Mouse (Mus musculus): ENCODE measurements around the gene Mmp27. TPM values are rescaled to one million over a fixed set of nuclear protein-coding genes. Genes with fewer than 3 reads are reported as not detected.

Mmp27 gene
- polyA plus RNA-seq (2021): 1.6 TPM

DNA sequence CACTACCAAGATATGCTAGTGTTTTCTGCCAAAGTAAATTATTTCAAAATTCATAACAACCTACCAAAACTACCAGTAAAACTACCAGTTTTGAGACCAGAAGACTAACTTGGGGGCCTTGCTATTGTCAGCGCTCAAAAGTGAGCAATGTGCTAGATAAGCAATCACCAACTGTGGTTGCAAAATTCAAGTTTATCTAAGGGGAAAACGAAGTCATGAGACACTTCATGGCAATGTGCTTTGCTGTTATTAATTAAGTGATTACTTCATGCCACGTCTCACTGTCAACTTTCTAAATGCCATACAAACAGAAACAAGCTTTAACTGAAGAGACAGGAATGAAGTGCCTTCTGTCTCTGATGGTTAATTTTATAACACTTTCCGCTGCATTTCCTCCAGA lies at the start of gene Mmp27:
Gene Mmp27 (plus strand): TSS at position 235 of the 400 bp plus-strand sequence.
- in situ Hi-C loops (cut with MboI; ENCODE audit: low pct_unique_long_range_greater_than_20kb): no loop called here
- POLR2A ChIA-PET: no interaction called here
- no peak for TF ChIP-seq CTCF (IDR thresholded peaks at IDR 0.05)
- CTCF ChIA-PET: interaction anchor here (4.7 kb wide), 1 partner anchor 24 kb away, joined by 20 read pairs; no protein-coding TSS in a partner anchor
- H3K27me3 ChIP-seq: no peaks in the 10 kb centered on the region
- no peak for ATAC-seq
- no peak for DNase-seq (ENCODE audit: low read depth, low spot score)

GRCm38 (mm10) chr9:7526255-7526940 lies 44.8 kb upstream of the Mmp27 start:
- H3K27me3 ChIP-seq: no peaks in the 10 kb centered on the region
- peak; percentile 8 for TF ChIP-seq CTCF (IDR thresholded peaks at IDR 0.05)
- in situ Hi-C loops (cut with MboI; ENCODE audit: low pct_unique_long_range_greater_than_20kb): no loop called here
- CTCF ChIA-PET: interaction anchor here (1.2 to 1.8 kb wide), 3 partner anchors 10 to 19 kb away, joined by 3 to 7 read pairs (median 5); no protein-coding TSS in a partner anchor
- ATAC-seq: peak; percentile 94
- peak; percentile 85 for DNase-seq (ENCODE audit: low read depth, low spot score)
- POLR2A ChIA-PET: no interaction called here

- CTCF ChIA-PET: interaction anchor here (1.2 to 1.5 kb wide), 2 partner anchors 17 to 51 kb away, joined by 3 to 4 read pairs; no protein-coding TSS in a partner anchor
- no peaks in the 10 kb centered on the region for H3K27me3 ChIP-seq
- no peak for TF ChIP-seq CTCF (IDR thresholded peaks at IDR 0.05)
- in situ Hi-C loops (cut with MboI; ENCODE audit: low pct_unique_long_range_greater_than_20kb): no loop called here
- DNase-seq (ENCODE audit: low read depth, low spot score) (no peak), ATAC-seq (no peak)
- POLR2A ChIA-PET: no interaction called here
Measured at GRCm38 (mm10) chr9:7542763-7543162, 28.4 kb upstream of the Mmp27 start.

- H3K27me3 ChIP-seq: no peaks in the 10 kb centered on the region
- in situ Hi-C loops (cut with MboI; ENCODE audit: low pct_unique_long_range_greater_than_20kb): no loop called here
- POLR2A ChIA-PET: no interaction called here
- CTCF ChIA-PET: interaction anchor here (0.9 to 1.6 kb wide), 3 partner anchors 18 to 207 kb away, joined by 3 to 5 read pairs (median 5); no protein-coding TSS in a partner anchor
- ATAC-seq (no peak), DNase-seq (ENCODE audit: low read depth, low spot score) (no peak)
- TF ChIP-seq CTCF (IDR thresholded peaks at IDR 0.05): no peak
Measured at GRCm38 (mm10) chr9:7544923-7545457, 26.2 kb upstream of the Mmp27 start.

DNA sequence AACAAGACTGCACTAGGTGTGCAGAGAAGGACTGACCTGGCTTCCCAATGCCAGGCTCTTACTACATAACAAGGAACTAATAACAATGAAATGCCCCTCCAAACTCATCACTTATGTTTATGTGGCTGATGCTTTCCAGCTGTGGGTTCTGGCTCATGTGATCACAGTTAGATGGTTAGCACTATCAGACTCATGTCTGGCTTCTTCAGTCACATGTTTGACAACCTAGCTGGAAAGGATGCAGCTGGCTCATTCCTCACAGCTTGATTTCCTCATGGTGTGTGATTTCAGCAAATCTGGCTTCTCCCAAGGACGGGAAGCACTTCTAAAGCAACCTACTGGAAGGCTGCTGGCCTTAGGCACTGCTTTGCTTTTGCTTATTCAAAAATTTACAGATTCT lies 25.7 kb upstream of the Mmp27 start:
- H3K27me3 ChIP-seq: no peaks in the 10 kb centered on the region
- no peak for ATAC-seq
- no peak for TF ChIP-seq CTCF (IDR thresholded peaks at IDR 0.05)
- ChIA-PET POLR2A (no interaction called here), CTCF (interaction anchor here (0.9 to 1.6 kb wide), 3 partner anchors 19 to 207 kb away, joined by 3 to 5 read pairs (median 5); no protein-coding TSS in a partner anchor)
- DNase-seq (ENCODE audit: low read depth, low spot score): no peak
- in situ Hi-C loops (cut with MboI; ENCODE audit: low pct_unique_long_range_greater_than_20kb): no loop called here

- ChIA-PET POLR2A (no interaction called here), CTCF (interaction anchor here (1.2 to 1.6 kb wide), 2 partner anchors 19 to 50 kb away, joined by 5 read pairs; no protein-coding TSS in a partner anchor)
- TF ChIP-seq CTCF (IDR thresholded peaks at IDR 0.05): no peak
- in situ Hi-C loops (cut with MboI; ENCODE audit: low pct_unique_long_range_greater_than_20kb): no loop called here
- ATAC-seq (no peak), DNase-seq (ENCODE audit: low read depth, low spot score) (no peak)
- H3K27me3 ChIP-seq: no peaks in the 10 kb centered on the region
Measured at GRCm38 (mm10) chr9:7545920-7546319, 25.3 kb upstream of the Mmp27 start.

GRCm38 (mm10) chr9:7551943-7552342 lies 19.3 kb upstream of the Mmp27 start:
- TF ChIP-seq CTCF (IDR thresholded peaks at IDR 0.05): no peak
- no peak for ATAC-seq
- ChIA-PET POLR2A (no interaction called here), CTCF (interaction anchor here (1.3 to 1.4 kb wide), 2 partner anchors 10 to 43 kb away, joined by 3 to 6 read pairs; no protein-coding TSS in a partner anchor)
- no peaks in the 10 kb centered on the region for H3K27me3 ChIP-seq
- no peak for DNase-seq (ENCODE audit: low read depth, low spot score)
- in situ Hi-C loops (cut with MboI; ENCODE audit: low pct_unique_long_range_greater_than_20kb): no loop called here

DNA sequence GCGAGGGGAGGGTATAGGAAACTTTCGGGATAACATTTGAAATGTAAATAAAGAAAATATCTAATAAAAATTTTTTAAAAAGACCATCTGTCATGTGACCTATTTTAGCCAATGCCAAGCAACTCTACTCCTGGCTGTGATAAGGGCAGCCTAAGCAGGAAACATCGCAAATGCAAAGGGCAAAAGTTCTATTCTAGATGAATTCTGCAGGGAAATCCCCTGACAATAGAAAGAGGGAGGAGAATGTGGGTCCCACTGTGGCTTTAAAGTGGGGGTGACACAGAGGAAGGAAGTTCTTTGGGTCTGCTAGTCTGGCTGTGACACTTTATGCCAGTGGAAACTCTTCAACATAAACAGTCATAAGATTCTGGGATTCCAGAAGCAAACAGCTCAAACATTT lies 17.7 kb upstream of the Mmp27 start:
- in situ Hi-C loops (cut with MboI; ENCODE audit: low pct_unique_long_range_greater_than_20kb): no loop called here
- ChIA-PET POLR2A (no interaction called here), CTCF (interaction anchor here (1.0 to 3.3 kb wide), 2 partner anchors 38 to 41 kb away, joined by 3 to 22 read pairs; no protein-coding TSS in a partner anchor)
- TF ChIP-seq CTCF (IDR thresholded peaks at IDR 0.05): no peak
- no peak for ATAC-seq
- H3K27me3 ChIP-seq: no peaks in the 10 kb centered on the region
- DNase-seq (ENCODE audit: low read depth, low spot score): no peak

DNA sequence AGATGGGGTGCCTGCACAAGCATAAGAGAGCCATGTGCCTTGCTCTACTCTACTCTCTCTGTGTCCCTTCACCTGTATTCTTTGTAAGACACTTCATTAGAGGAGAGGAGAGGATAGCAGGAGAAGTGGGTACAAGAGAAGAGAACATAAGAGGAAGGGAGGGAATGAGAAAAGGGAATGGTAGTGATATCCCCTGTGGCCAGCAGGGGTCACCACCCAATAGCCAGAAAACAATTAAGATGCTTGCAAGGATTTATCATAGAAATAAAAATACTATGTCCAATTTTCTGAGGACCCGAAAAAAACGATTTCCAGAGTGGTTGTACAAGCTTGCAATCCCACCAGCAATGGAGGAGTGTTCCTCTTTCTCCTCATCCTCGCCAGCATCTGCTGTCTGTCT lies 16.8 kb upstream of the Mmp27 start:
- peak; percentile 76 for TF ChIP-seq CTCF (IDR thresholded peaks at IDR 0.05)
- in situ Hi-C loops (cut with MboI; ENCODE audit: low pct_unique_long_range_greater_than_20kb): no loop called here
- POLR2A ChIA-PET: interaction anchor here (0.7 kb wide), 1 partner anchor 39 kb away, joined by 3 read pairs; no protein-coding TSS in a partner anchor
- CTCF ChIA-PET: interaction anchor here (0.8 to 3.3 kb wide), 5 partner anchors 16 to 337 kb away, joined by 3 to 22 read pairs (median 3); no protein-coding TSS in a partner anchor
- no peak for DNase-seq (ENCODE audit: low read depth, low spot score)
- no peak for ATAC-seq
- H3K27me3 ChIP-seq: no peaks in the 10 kb centered on the region

- no peaks in the 10 kb centered on the region for H3K27me3 ChIP-seq
- ChIA-PET CTCF (interaction anchor here (1.5 to 2.6 kb wide), 2 partner anchors 33 to 37 kb away, joined by 3 to 10 read pairs; no protein-coding TSS in a partner anchor), POLR2A (no interaction called here)
- ATAC-seq (no peak), DNase-seq (ENCODE audit: low read depth, low spot score) (no peak)
- TF ChIP-seq CTCF (IDR thresholded peaks at IDR 0.05): no peak
- in situ Hi-C loops (cut with MboI; ENCODE audit: low pct_unique_long_range_greater_than_20kb): no loop called here
Measured at GRCm38 (mm10) chr9:7558221-7559017, 12.8 kb upstream of the Mmp27 start, which contains the start of gene Mmp8. TSS of gene Mmp8 (plus strand) at chr9:7558456.

Measured in Patski (cell line).